Mouse (Mus musculus): Measurements from ENCODE around the gene P4ha3.
"Not testable (repeated sequence)": the region's sequence is repeated elsewhere in the genome, so short reads cannot be mapped to it uniquely, and the experiment has no call there.

P4ha3 gene

DNA sequence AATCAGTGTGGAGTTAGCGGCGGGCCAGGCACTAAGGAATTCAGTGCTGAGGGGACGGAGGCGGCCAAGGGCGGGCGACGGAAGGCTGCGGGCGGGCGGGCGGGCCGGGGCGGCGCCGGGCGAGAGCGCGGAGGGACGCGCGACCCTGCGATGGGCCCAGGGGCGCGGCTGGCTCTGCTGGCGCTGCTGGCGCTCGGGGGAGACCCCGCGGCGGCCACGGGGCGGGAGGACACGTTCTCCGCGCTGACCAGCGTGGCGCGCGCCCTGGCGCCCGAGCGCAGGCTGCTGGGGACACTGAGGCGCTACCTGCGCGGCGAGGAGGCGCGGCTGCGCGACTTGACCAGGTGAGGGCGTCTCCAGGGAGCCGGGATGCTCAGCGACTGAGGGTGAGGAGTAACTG, at the start of gene P4ha3:
Gene P4ha3 (plus strand): TSS at position 138 of the 400 bp plus-strand sequence.
- DNase-seq = peak in 1 of 2 experiments; percentile 18

DNA sequence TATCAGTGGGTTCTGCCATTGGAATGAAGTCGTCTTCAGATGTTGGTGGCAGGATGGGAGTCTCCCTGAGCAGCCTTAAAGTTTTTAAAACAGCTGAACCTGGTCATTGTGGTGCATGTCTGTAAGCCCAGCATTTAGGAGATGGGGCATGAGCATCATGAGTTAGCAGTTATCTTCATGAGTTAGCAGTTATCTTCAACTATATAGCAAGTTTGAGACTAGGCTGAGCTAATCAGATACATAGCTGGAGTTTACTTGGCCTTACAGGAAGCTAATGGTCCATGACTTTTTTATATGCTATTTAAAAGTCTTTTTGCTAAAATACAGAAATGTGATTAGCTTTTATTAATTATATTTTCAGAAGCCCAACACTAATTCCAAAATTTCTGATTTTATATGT, 47.0 kb upstream of the P4ha3 start:
- no peak for DNase-seq

DNA sequence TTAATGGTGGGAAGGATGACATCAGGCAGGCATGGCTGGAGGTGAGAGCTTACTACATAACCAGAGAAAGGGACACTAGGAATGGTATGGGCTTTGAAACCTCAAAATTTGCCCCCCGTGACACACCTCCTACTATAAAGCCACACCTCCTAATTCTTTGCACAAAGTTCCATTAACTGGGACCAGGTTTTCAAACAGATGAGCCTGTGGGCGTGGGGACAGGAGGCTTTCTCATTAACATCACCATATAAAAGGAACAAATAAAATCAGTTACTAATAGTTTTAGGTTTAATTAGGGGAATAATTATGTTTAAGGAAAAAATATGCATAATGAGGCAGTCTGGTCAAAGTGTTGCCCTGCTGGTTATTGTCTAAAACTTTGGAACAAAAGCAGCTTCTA, 44.7 kb upstream of the P4ha3 start:
- DNase-seq = no peak

DNA sequence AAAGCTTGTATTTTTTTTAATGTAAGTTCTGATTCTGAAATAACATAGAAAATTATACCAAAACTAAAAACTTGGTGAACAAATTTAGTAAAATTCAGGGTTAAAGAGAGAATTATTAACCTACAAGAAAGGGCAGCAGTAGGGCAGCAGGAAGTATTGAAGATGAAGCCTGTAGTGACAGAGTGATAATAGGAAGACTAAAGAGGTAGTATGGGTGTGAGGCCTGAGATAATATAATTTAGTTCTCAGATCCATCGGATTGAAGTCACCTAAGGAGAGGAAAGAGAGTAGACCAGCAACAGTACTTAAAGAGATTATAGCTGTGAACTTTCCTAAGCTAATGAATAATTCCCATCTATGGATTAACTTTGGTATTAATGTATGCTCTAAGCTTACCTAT, 42.3 kb upstream of the P4ha3 start:
- no peak for DNase-seq

DNA sequence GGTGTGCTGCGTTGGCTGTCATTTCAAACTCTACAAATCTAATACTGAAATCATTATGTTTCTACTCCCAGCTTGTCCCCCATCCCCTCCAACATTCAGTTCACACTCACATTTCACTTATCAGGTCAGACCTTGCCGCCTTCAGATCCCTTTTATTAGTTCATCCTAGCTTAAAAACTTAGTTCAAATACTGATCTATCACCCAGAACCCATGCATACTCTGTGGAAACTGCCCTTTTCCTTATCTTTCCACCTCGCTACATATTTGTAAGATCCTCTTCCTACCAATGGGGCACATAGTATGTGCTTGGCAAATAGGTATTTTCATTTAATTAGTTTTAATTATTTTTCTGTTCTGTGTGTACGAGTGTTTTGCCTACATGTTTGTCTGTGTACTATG, 41.1 kb upstream of the P4ha3 start:
- no peak for DNase-seq

DNA sequence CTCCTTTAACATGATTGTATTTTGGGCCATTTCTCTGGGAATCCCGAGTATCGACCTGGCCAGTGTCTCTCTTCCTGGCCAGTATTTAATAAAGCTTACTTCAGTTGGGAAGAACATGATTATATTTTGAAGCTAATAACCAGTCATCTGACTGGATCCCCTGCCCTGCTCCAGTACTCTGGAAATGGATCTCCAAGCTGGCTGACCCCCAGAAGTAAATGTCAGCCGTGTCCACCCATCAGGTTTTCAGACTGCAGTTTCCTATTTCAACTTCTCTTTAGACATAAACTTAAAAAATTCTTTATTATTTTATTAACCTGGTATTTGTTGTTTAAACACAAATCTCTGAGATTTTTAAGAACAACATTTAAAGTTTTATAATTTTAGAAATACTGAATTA, 40.1 kb upstream of the P4ha3 start:
- DNase-seq = no peak

DNA sequence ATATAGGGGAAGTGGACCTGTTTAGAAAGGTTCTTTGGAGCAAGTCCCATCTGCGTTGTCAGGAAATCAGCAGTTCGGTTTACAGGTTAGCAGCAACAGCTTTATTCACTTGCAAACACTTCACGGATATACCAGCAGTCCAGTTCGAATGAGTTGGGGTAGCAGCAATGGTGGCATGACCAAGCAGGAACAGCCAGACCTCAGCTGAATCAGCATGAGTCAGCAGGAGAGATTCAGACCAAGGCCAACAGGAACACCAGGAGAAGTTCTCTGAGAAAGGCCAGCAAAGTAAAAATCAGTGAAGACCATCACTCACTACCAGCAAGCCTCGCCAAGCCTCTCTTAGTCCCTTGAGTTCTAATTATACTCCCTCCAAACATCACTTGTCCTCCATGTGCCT, 34.7 kb upstream of the P4ha3 start:
- DNase-seq = no peak

DNA sequence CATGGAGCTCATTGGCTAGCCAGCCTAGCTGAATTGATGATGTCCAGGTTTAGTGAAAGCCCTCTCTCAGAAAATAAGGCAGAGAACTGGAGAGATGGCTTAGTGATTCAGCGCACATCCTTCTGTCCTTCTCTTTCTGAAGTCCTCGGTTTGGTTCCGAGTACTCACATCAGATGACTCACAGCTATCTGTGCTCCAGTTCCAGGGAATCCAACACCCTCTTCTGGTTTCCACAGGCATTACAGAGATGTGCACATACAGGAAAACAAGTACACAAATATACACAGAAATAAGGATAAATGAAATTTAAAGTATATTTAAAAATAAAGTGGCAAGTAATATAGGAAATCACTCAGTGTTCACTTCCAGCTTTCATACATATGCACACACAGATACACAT, 23.0 kb upstream of the P4ha3 start:
- DNase-seq = no peak

DNA sequence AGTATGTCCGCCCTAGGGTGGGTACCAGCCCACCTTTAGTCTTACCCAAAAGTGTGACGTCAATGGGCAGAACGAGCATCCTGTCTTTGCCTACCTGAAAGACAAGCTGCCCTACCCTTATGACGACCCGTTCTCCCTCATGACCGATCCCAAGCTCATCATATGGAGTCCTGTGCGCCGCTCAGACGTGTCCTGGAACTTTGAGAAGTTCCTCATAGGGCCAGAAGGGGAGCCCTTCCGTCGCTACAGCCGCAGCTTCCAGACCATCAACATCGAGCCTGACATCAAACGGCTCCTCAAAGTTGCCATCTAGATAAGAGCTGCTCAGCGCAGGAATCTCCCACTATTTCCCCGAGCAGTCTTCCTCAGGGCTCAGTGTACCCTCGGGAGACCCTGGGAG, 20.4 kb upstream of the P4ha3 start:
- DNase-seq = not testable (repeated sequence)

DNA sequence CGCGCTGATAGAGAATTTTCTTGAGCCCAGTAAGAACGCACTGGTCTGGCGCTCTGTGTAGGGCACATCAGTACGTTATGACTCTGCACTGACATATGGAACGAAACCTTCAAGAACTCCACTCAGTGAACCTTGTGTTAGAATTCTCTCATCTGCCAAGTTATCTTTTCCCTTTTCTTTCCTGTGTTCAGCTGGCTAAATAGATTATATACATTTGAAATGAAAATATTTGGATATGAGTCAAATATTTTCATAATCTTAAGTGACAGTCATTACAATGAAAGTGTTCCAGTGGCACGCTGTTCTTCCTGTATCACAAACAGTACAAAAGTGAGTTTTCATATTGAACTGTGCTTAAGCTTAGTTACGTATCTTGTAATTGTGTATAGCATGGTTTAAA, 13.0 kb upstream of the P4ha3 start:
- no peak for DNase-seq

DNA sequence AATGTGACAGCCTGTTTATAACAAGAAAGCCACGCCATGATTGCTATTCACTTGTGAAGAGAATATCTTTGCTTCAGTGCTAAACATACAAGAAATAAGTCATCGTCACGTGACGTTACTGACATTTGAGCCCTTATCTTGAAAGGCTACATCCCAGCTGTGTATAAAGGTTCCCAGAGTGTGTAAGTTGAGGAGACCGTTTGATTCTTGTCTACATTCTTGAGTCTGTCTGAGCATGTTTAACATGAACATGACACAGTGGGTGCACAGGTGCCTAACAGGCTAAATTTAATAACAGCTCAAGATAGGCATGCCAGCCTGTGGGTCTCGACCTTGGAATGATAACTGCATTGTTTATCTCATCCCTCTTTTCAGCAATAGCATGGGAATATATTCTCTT, 10.8 kb upstream of the P4ha3 start:
- DNase-seq = no peak

DNA sequence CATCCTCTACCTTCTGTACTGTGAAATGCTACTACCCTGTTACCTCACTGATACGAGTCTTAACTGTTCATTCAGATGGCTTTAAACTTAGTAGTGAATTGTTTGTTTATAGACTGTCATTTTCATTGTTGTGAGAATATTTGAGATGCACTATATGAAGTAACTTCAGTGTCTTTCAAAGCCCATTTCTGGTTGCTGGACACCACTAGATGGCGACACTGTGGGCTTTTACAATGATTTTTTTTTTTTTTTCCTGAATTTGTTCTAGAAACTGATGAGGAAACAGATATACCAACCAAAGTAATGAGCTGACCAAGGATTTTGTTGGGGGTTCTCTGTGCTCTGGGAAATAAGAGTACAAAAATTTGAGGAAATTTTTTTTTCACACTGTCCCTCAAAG, 8.9 kb upstream of the P4ha3 start:
- peak in 1 of 2 experiments; percentile 21 for DNase-seq

DNA sequence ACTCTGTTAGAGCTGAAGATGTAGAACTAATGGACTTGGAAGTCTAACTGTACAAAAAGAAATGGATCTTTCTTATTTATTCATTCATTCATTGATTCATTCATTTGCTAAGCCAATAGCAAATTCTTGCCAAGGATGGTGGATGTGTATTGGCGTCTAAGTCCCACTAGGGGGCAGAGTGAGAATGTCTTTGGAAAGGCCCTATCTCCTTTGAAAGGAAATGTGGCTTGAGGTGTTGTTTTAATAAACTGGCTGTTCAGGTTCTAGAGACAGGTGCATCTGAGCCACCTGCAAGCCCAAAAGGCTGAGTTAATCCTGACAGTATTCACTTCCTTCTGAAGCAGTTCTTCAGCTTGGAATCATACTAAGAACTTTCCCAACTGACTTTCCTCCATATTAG, 5.5 kb upstream of the P4ha3 start:
- peak; percentile 45 to 50 for DNase-seq

DNA sequence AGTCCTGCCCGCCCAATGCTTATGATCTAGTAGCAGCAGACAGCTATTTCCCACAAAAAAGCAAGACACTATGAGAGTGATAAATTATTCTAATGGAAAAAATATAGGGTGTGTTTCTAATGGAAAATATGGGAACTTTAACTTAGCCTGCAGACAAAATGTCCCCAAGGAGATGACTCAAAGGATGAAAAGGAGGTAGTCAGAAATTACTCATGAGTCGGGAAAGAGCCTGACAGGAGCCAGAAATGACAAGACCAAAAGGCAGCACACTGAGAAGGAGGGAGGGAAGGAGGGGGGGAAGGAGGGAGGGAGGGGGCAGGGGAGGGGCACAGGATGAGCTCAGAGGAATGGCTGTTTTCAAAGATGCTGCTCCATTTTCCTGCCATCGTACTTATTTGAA, 3.7 kb upstream of the P4ha3 start:
- no peak for DNase-seq

DNA sequence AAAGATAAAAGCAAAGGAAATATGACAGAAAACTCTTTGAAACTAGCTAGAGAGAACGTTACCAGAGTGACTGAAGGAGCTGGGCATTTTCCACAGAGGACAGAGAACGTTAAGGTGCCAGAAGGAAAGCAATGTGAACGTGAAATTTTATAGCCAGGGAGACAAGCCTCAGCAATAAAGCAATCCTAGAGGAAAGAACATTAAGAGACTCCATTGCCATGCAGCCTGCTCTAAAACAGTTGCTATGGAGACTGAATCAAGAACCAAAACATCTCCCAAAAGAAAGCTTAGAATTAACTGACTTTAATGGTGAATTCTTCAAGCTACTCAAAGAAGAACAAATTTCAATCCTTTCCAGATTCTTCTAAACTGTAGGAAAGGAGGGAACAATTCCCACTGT, 2.0 kb upstream of the P4ha3 start:
- no peak for DNase-seq

DNA sequence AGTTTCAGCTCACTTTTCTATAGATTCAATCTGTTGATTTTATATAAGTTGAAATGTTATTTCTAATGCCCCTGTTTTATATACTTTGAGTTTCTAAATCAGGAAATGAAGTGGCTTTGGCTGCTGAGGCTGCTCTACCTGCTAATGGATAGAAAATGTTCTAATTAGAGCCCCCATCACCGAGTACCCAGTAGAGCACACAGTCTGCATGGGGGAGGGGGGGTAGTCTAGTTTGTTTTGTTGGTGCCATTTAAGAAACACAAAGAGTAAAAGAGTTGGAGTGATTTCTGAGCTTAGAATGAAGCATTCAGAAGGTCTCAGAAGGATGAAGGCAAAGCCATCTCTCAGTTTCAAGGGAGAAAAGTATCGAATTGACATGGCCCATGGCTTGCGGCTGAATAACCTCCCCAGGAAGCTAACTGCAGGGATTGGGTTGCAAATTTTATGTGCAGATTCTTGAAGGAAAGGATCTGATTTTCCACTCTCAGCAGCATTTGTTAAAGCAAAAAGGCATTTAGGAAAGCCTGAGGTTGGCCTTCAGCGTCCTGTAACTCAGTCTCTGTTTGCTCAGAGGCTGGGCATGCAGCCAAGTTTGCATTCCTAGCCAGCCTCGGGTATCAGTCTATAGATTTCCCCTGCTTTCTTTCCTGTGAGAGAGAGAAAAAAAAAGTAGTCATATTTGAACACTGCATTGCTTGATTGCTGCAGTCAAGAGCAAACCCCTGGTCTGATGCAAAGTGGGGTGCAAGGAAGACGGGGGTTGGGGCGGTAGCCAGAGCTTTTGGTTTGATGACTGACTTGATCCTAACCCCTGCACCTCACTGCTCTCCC, 2.6 kb downstream of the P4ha3 start:
- no peak for DNase-seq

DNA sequence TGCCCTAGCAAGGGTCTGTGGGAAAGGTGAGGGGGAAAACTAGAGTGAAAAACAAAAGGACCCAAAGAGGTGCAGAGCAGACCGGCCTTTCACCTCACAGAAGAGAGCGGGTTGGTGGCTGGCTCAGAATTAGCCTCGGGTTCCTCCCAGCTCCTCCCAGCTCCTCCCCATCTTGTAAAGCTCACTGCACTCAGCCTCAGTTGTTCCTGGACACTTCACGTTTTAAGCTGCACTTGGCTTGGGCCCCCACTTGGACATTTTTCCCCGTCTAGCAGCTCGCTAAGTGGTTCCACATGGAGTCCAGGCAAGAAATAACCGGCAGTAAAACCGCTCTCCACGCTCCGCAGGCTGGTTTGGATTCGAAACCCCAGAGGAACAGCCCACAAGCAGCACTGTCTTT, 3.3 kb downstream of the P4ha3 start:
- DNase-seq = no peak

DNA sequence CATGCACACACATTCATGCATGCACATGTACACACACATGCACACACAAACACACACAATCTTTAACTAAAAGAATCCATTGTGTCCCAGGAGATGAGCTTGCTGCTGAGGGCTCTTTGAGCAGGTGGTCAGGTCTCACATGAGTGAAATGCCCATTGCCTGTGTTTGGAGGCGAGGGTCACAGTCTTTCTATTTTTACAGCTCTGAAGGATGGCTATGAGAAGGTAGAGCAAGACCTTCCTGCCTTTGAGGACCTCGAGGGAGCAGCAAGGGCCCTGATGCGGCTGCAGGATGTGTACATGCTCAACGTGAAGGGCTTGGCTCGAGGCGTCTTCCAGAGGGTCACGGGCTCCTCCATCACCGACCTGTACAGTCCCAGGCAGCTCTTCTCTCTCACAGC, 8.2 kb downstream of the P4ha3 start:
- no peak for DNase-seq

DNA sequence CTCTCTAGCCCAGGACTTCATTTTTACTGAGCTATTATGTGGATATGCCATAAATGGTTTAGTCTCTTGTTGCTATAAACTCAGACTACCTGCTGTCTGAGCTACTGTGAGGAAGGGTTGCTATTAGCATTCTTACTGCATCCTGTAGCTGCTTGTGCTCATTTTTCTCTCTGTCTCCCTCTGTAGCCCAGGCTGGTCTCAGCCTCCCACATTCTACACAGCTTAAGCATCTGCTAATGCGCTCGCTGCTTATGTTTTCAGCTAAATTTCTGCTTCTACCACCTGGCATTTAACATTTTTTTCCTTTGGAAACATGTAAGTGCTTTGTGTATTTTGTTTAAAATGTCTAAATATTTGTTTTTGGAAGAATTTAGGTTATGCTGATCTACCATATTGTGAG, 10.4 kb downstream of the P4ha3 start:
- DNase-seq = no peak

DNA sequence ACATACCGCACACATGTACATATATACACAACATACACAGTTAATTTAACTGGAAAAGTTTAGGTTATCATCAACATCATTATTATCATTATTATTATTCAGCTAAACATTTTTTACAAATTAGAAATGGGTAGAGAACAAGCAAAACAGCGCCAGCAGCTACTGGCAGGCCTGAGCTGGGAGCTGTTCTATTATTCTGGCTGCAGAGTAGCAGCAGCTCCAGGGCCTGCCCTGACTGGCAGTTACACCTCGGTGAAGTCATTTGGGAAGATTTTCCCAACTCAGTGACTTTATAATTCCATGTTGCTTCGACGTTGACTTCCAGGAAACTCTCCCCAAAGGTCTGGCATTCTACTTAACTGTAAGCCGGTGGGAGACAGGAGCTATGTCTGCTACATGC, 11.4 kb downstream of the P4ha3 start:
- DNase-seq = no peak

DNA sequence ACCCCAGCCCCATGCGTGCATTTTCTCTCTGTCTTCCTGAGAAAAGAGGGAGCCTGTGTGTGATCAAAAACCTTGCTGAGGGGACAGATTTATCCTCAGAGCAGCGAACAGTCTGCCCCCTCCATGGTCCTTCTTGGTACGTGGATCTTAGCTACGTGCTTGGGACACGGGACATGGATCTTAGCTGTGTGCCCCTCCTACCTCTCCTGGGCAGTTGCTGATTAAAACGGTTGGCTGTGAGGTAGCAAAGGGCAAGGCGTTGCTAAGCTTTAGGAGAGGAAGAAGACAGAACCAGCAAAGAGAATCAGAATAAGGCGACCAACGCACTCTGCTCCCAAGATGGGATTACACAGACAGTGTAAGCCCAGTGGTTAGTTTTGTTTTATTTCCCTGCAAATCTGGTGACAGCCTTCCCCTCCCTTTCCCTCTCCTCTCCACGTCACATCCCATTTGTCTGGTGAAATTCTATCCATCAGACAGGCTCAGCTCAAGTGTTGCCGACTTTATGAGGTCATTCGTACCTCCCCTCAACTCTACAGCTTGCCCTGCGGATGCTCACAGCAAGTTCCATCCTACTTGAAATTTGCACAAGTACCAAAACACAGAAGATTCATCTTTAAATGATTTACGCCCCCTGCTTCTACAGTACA, 13.7 kb downstream of the P4ha3 start:
- DNase-seq = no peak

DNA sequence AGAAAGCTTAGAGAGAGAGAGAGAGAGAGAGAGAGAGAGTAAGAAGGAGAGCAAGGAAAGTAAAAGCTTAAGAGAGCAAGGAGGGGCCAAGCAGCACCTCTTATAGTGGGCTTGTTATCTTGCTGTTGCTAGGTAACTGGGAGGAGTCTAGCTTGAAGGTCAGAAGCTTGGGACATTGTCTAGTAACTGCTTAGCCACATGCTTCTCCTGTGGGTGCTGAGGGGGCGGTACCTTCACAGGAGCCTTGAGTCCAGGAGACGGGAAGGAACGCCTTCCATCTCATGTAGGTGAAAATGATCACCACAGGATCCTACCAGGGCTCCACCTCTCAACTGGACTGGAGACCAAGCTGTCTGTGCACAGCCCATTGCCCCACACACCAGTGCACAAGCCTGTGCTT, 16.1 kb downstream of the P4ha3 start:
- DNase-seq = no peak

DNA sequence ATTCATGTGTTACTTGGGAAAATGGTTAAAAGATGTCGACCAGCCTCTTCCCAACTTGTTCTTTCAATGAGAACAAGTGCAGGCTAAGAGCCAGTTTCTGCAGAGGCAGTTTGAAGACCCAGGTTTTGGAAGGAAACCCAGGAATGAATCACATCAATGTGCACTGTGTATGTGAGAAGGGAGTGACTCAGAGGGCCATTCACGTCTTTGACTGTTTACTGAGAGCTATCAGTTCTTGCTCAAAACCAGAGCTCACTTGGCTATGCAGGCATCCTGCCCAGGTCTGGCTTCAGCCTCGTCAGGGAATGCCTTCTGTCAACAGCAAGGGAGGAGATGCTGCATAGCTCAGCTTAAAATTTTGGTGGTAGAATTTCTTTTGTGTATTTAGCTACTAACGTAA, 17.0 kb downstream of the P4ha3 start:
- DNase-seq = no peak

DNA sequence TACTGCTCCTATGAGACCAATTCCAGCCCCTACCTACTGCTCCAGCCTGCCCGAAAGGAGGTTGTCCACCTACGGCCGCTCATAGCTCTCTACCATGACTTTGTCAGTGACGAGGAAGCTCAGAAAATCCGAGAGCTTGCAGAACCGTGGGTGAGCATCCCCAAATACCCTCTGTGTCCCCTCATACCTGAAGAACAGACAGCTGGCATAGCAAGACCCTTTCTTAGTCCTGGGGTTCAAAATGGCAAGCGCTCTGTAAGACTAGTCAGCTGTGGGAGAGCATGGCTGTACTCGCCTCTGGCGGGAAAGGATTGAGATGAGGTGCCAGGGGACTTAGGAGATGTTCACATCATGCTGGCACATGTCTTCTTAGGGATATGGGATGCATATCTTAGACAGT, 20.6 kb downstream of the P4ha3 start:
- no peak for DNase-seq
